Mouse (Mus musculus) embryonic facial prominence, embryonic 10.5 days (tissue): ENCODE data around the gene Btbd10. TPM values are rescaled to one million over a fixed set of nuclear protein-coding genes. Genes with fewer than 3 reads are reported as not detected.

Experiments used
- DNase-seq: peaks from one replicate; pipeline ENCODE4 v3.0.0-alpha.2; 2017; ENCODE audit warnings: low spot score
- H3K27ac ChIP-seq: fragments of 300-500 bp; sonication (generic); replicated peaks from 2 replicates; pipeline ENCODE4 v1.5.1; 2016; ENCODE audit warnings: mild to moderate bottlenecking
- H3K27me3 ChIP-seq: fragments of 300-500 bp; sonication (generic); replicated peaks from 2 replicates; pipeline ENCODE4 v1.6.1; 2016; ENCODE audit warnings: low read depth, mild to moderate bottlenecking; ENCODE audit not compliant: poor library complexity, severe bottlenecking
- H3K36me3 ChIP-seq: fragments of 300-500 bp; sonication (generic); replicated peaks from 2 replicates; pipeline ENCODE4 v1.6.1; 2016; ENCODE audit warnings: mild to moderate bottlenecking, moderate library complexity
- H3K4me1 ChIP-seq: fragments of 300-500 bp; sonication (generic); 2 replicates; pipeline ENCODE4 v1.6.1; 2016
- H3K4me3 ChIP-seq: fragments of 300-500 bp; sonication (generic); 2 replicates; pipeline ENCODE4 v1.5.1; 2016; ENCODE audit warnings: mild to moderate bottlenecking, moderate library complexity
- H3K9me3 ChIP-seq: fragments of 300-500 bp; sonication (generic); 2 replicates; pipeline ENCODE4 v1.6.1; 2016; ENCODE audit warnings: mild to moderate bottlenecking
- WGBS: fragments of 180-500 bp; shearing (Covaris S2); methylation state at CpG from one replicate; pipeline ENCODE4 v1.1.7; 2016; 5-methylcytosine and 5-hydroxymethylcytosine counted together
- polyA plus RNA-seq: library from polyadenylated mRNA; unstranded; fragments of >200 nt; fragmentation: Nextera tagmentation; extraction: Ambion mirVana; gene quantifications from 2 replicates; pipeline ENCODE4 v1.2.1, GENCODE M21; 2016

Btbd10 gene
- polyA plus RNA-seq, 1 experiment from 2014 or later = 26.1 TPM

- 85% methylated on average over 1 of the region's 1 CpGs for WGBS
- Histone ChIP-seq H3K9me3 (no peaks in the 10 kb centered on the region), H3K27me3 (no peaks in the 10 kb centered on the region), H3K27ac (no peak overlapping the region), H3K36me3 (no peaks in the 10 kb centered on the region), H3K4me1 (no peaks in the 10 kb centered on the region), H3K4me3 (no peak overlapping the region)
- DNase-seq = no peak
Observed at GRCm38 (mm10) chr7:113349089-113349488, 20.1 kb downstream of the Btbd10 start.

GRCm38 (mm10) chr7:113347694-113348093, 21.5 kb downstream of the Btbd10 start:
- Histone ChIP-seq H3K9me3 (no peaks in the 10 kb centered on the region), H3K27me3 (no peaks in the 10 kb centered on the region), H3K4me1 (no peaks in the 10 kb centered on the region), H3K27ac (no peak overlapping the region), H3K36me3 (no peaks in the 10 kb centered on the region), H3K4me3 (no peak overlapping the region)
- 94% methylated on average over 2 of the region's 2 CpGs for WGBS
- no peak for DNase-seq

GRCm38 (mm10) chr7:113347271-113347670, 21.9 kb downstream of the Btbd10 start:
- WGBS = 56% methylated on average over 4 of the region's 4 CpGs
- Histone ChIP-seq H3K36me3 (no peaks in the 10 kb centered on the region), H3K4me1 (no peaks in the 10 kb centered on the region), H3K27me3 (no peaks in the 10 kb centered on the region), H3K27ac (no peak overlapping the region), H3K4me3 (no peak overlapping the region), H3K9me3 (no peaks in the 10 kb centered on the region)
- DNase-seq = no peak

- Histone ChIP-seq H3K27ac (no peak overlapping the region), H3K9me3 (no peaks in the 10 kb centered on the region), H3K4me1 (no peaks in the 10 kb centered on the region; the same call in 1 of the 2 replicates), H3K27me3 (no peaks in the 10 kb centered on the region), H3K36me3 (peaks cover 2% of the 10 kb centered on the region; the same call in 1 of the 2 replicates), H3K4me3 (no peak overlapping the region)
- 85% methylated on average over 8 of the region's 8 CpGs for whole genome bisulfite sequencing
- no peak for DNase-seq
Observed at GRCm38 (mm10) chr7:113335250-113335649, 33.9 kb downstream of the Btbd10 start.

GRCm38 (mm10) chr7:113334036-113334435, 35.2 kb downstream of the Btbd10 start:
- Histone ChIP-seq H3K27ac (no peak overlapping the region), H3K4me1 (no peaks in the 10 kb centered on the region; the same call in 1 of the 2 replicates)

GRCm38 (mm10) chr7:113320128-113320527, 49.1 kb downstream of the Btbd10 start:
- H3K27ac ChIP-seq = no peak overlapping the region
- no peak overlapping the region for H3K4me3 ChIP-seq
- H3K4me1 ChIP-seq = peaks cover 10% of the 10 kb centered on the region
- peaks cover 28% of the 10 kb centered on the region for H3K36me3 ChIP-seq
- no peaks in the 10 kb centered on the region for H3K27me3 ChIP-seq
- WGBS = 78% methylated on average over 1 of the region's 1 CpGs
- DNase-seq = no peak
- H3K9me3 ChIP-seq = no peaks in the 10 kb centered on the region

More at GRCm38 (mm10) chr7:113334036-113334435, 35.2 kb downstream of the Btbd10 start:
- Histone ChIP-seq H3K36me3 (peaks cover 2% of the 10 kb centered on the region; the same call in 1 of the 2 replicates), H3K4me3 (no peak overlapping the region), H3K9me3 (no peaks in the 10 kb centered on the region), H3K27me3 (no peaks in the 10 kb centered on the region)
- no peak for DNase-seq

GRCm38 (mm10) chr7:113311784-113312183, 57.4 kb downstream of the Btbd10 start:
- WGBS = 30% methylated on average over 2 of the region's 2 CpGs
- Histone ChIP-seq H3K9me3 (no peaks in the 10 kb centered on the region), H3K4me1 (no peaks in the 10 kb centered on the region; the same call in 1 of the 2 replicates), H3K4me3 (no peak overlapping the region), H3K27ac (no peak overlapping the region), H3K27me3 (no peaks in the 10 kb centered on the region), H3K36me3 (peaks cover 17% of the 10 kb centered on the region)
- peak; percentile 57 for DNase-seq

GRCm38 (mm10) chr7:113310136-113310535, 59.1 kb downstream of the Btbd10 start:
- Histone ChIP-seq H3K9me3 (no peaks in the 10 kb centered on the region), H3K36me3 (peaks cover 8% of the 10 kb centered on the region), H3K27ac (no peak overlapping the region), H3K4me3 (no peak overlapping the region), H3K27me3 (no peaks in the 10 kb centered on the region), H3K4me1 (no peaks in the 10 kb centered on the region)
- no peak for DNase-seq
- 83% methylated on average over 3 of the region's 3 CpGs for WGBS

GRCm38 (mm10) chr7:113297813-113298212, 71.4 kb downstream of the Btbd10 start:
- no peak for DNase-seq
- Histone ChIP-seq H3K4me3 (no peak overlapping the region), H3K27ac (no peak overlapping the region), H3K4me1 (peaks cover 36% of the 10 kb centered on the region), H3K9me3 (no peaks in the 10 kb centered on the region), H3K36me3 (peaks cover 12% of the 10 kb centered on the region), H3K27me3 (no peaks in the 10 kb centered on the region)
- WGBS = 93% methylated on average over 4 of the region's 4 CpGs

GRCm38 (mm10) chr7:113295077-113295890, 73.9 kb downstream of the Btbd10 start:
- peak overlapping the region; percentile 85 for H3K27ac ChIP-seq
- H3K4me3 ChIP-seq = peak overlapping the region; percentile 45
- no peaks in the 10 kb centered on the region for H3K27me3 ChIP-seq
- peaks cover 40% of the 10 kb centered on the region for H3K4me1 ChIP-seq
- DNase-seq = peak; percentile 83
- WGBS = 22% methylated on average over 17 of the region's 17 CpGs
- no peaks in the 10 kb centered on the region for H3K9me3 ChIP-seq
- H3K36me3 ChIP-seq = peaks cover 7% of the 10 kb centered on the region

- 94% methylated on average over 6 of the region's 6 CpGs for WGBS
- Histone ChIP-seq H3K4me3 (no peak overlapping the region), H3K36me3 (peaks cover 7% of the 10 kb centered on the region), H3K27me3 (no peaks in the 10 kb centered on the region), H3K27ac (peak overlapping the region; percentile 85), H3K4me1 (peaks cover 40% of the 10 kb centered on the region), H3K9me3 (no peaks in the 10 kb centered on the region)
- no peak for DNase-seq
Observed at GRCm38 (mm10) chr7:113294598-113294997, 74.6 kb downstream of the Btbd10 start.

GRCm38 (mm10) chr7:113292193-113292592, 77.0 kb downstream of the Btbd10 start:
- 74% methylated on average over 4 of the region's 4 CpGs for WGBS
- H3K4me3 ChIP-seq = no peak overlapping the region
- no peak for DNase-seq
- peaks cover 44% of the 10 kb centered on the region for H3K4me1 ChIP-seq
- H3K27me3 ChIP-seq = no peaks in the 10 kb centered on the region
- no peaks in the 10 kb centered on the region for H3K36me3 ChIP-seq
- no peaks in the 10 kb centered on the region for H3K9me3 ChIP-seq
- H3K27ac ChIP-seq = no peak overlapping the region

- 77% methylated on average over 5 of the region's 5 CpGs for WGBS
- no peak for DNase-seq
- Histone ChIP-seq H3K4me3 (no peak overlapping the region), H3K36me3 (no peaks in the 10 kb centered on the region), H3K27ac (no peak overlapping the region), H3K27me3 (no peaks in the 10 kb centered on the region), H3K4me1 (peaks cover 40% of the 10 kb centered on the region), H3K9me3 (no peaks in the 10 kb centered on the region)
Observed at GRCm38 (mm10) chr7:113291741-113292140, 77.5 kb downstream of the Btbd10 start.
